Mouse (Mus musculus): ENCODE results near the gene Cep89. TPM values are rescaled to one million over a fixed set of nuclear protein-coding genes. Genes with fewer than 3 reads are reported as not detected.

Cep89 gene
- total and polyA plus RNA-seq, 2 experiments, result 3.2 to 5.0 TPM

DNA sequence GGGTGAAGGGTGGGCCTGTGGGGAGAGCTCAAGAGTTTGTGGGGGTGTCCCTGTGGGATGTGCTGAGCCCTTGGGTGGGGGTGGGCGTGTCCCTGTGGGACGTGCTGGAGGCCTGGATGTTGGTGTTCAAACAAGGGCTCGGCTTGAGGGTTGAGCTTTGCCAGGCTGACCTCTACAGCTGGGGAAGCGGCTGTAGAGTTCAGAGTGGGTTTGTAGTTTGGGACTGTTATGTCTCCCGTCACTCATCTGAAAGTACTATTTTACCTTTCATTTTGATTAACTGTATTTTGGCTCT lies 19.8 kb downstream of the Cep89 start:
- H3K27ac ChIP-seq (replicated peaks; ENCODE audit: insufficient read depth, low read depth, low read length), result no peak overlapping the region
- 89% methylated on average over 5 of the region's 5 CpGs for WGBS

DNA sequence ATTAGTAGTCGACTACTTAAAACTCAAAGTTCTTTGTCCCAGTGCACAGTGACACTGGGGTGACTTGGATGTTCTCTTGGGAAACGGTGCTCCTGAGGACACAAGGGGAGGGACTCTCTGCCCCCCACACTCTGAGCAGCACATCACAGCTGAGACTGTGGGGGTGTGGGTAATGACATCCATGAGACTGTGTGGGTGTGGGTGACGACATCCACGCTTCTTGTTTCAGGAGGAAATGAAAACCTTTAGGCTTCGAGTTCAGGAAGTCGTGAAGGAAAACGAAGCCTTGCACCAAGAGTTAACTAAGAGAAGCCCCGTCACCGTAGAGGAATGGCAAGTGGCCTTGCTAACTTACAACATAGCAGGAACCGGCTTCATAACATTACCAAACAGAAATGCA lies 26.2 kb downstream of the Cep89 start:
- Histone ChIP-seq H3K4me1 (ENCODE audit: control insufficient read depth, insufficient read depth, low read length) (no peaks in the 10 kb centered on the region), H3K4me3 (ENCODE audit: insufficient read depth, low read depth, low read length) (no peak overlapping the region), H3K27me3 (ENCODE audit: control insufficient read depth, insufficient read depth, low read length) (no peaks in the 10 kb centered on the region), H3K27ac (replicated peaks; ENCODE audit: insufficient read depth, low read depth, low read length) (no peak overlapping the region), H3K9ac (ENCODE audit: low read depth, low read length) (no peak overlapping the region), H3K79me2 (ENCODE audit: control insufficient read depth, insufficient read depth, low read length) (no peaks in the 10 kb centered on the region), H3K36me3 (ENCODE audit: control insufficient read depth, insufficient read depth, low read length) (peaks cover 12% of the 10 kb centered on the region; the same call in 1 of the 2 replicates)
- TF ChIP-seq POLR2A (IDR thresholded peaks at IDR 0.05; ENCODE audit: extremely low read depth, insufficient read depth, low read length) (no peak), CTCF (IDR thresholded peaks at IDR 0.05; ENCODE audit: low read depth, low read length) (no peak)
- no peak for DNase-seq (ENCODE audit: extremely low read depth, low read depth, low spot score)
- WGBS, result 91% methylated on average over 10 of the region's 10 CpGs

More for the DNA sequence above, 19.8 kb downstream of the Cep89 start:
- Histone ChIP-seq H3K36me3 (ENCODE audit: control insufficient read depth, insufficient read depth, low read length) (peaks cover 9% of the 10 kb centered on the region; the same call in 1 of the 2 replicates), H3K9ac (ENCODE audit: low read depth, low read length) (no peak overlapping the region), H3K4me3 (ENCODE audit: insufficient read depth, low read depth, low read length) (no peak overlapping the region), H3K4me1 (ENCODE audit: control insufficient read depth, insufficient read depth, low read length) (no peaks in the 10 kb centered on the region), H3K27me3 (ENCODE audit: control insufficient read depth, insufficient read depth, low read length) (no peaks in the 10 kb centered on the region), H3K79me2 (ENCODE audit: control insufficient read depth, insufficient read depth, low read length) (no peaks in the 10 kb centered on the region)
- no peak for DNase-seq (ENCODE audit: extremely low read depth, low read depth, low spot score)
- TF ChIP-seq POLR2A (IDR thresholded peaks at IDR 0.05; ENCODE audit: extremely low read depth, insufficient read depth, low read length) (no peak), CTCF (IDR thresholded peaks at IDR 0.05; ENCODE audit: low read depth, low read length) (no peak)

DNA sequence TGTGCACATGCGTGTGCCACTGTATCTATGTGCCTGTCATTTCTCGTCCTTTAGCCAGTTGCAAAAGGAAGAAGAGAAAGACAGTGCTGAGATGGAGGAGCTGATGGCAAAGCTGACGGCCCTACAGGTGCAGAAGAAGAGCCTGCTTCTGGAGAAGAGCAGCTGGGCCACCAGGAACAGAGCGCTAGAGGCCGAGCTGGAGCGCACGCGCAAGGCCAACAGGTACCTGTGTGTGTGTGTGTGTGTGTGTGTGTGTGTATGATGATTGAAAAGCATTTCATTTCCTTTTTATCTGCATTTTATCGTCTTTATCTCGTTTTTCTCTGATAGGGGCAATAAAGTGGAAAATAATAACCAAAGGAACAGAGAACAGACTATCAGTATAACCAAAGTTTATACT lies 31.3 kb downstream of the Cep89 start:
- WGBS, result 93% methylated on average over 10 of the region's 10 CpGs
- DNase-seq (ENCODE audit: extremely low read depth, low read depth, low spot score), result no peak
- H3K36me3 ChIP-seq (ENCODE audit: control insufficient read depth, insufficient read depth, low read length), result peaks cover 5% of the 10 kb centered on the region; the same call in 1 of the 2 replicates

DNA sequence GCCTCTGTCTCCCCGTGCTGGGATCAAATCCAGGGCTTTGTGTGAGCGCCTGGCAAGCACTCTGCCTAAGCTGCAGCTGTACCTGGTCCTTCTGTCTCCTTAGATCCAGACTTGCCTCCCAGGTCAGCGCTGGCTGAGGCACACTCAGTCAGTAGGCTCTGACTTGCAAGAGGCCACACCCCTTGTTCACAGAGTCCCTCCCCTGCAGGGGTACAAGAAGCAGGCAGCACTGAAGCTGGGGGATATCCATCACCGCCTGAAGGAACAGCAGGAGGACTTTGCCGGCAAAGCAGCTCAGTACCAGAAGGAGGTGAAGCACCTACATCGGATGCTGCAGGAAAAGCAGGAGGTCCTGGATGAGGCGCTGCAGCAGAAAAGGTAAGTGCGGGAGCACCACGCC lies 38.4 kb downstream of the Cep89 start:
- H3K79me2 ChIP-seq (ENCODE audit: control insufficient read depth, insufficient read depth, low read length), result no peaks in the 10 kb centered on the region
- no peaks in the 10 kb centered on the region for H3K4me1 ChIP-seq (ENCODE audit: control insufficient read depth, insufficient read depth, low read length)
- H3K27me3 ChIP-seq (ENCODE audit: control insufficient read depth, insufficient read depth, low read length), result no peaks in the 10 kb centered on the region
- H3K4me3 ChIP-seq (ENCODE audit: insufficient read depth, low read depth, low read length), result no peak overlapping the region
- TF ChIP-seq POLR2A (IDR thresholded peaks at IDR 0.05; ENCODE audit: extremely low read depth, insufficient read depth, low read length) (no peak), CTCF (IDR thresholded peaks at IDR 0.05; ENCODE audit: low read depth, low read length) (no peak)
- no peak for DNase-seq (ENCODE audit: extremely low read depth, low read depth, low spot score)
- H3K36me3 ChIP-seq (ENCODE audit: control insufficient read depth, insufficient read depth, low read length), result peaks cover 3% of the 10 kb centered on the region; the same call in 1 of the 2 replicates
- no peak overlapping the region for H3K9ac ChIP-seq (ENCODE audit: low read depth, low read length)
- WGBS, result 93% methylated on average over 9 of the region's 9 CpGs
- H3K27ac ChIP-seq (replicated peaks; ENCODE audit: insufficient read depth, low read depth, low read length), result no peak overlapping the region

More for the DNA sequence above, 31.3 kb downstream of the Cep89 start:
- no peaks in the 10 kb centered on the region for H3K27me3 ChIP-seq (ENCODE audit: control insufficient read depth, insufficient read depth, low read length)
- no peaks in the 10 kb centered on the region for H3K4me1 ChIP-seq (ENCODE audit: control insufficient read depth, insufficient read depth, low read length)
- no peak for TF ChIP-seq POLR2A (IDR thresholded peaks at IDR 0.05; ENCODE audit: extremely low read depth, insufficient read depth, low read length)
- no peak for TF ChIP-seq CTCF (IDR thresholded peaks at IDR 0.05; ENCODE audit: low read depth, low read length)
- H3K27ac ChIP-seq (replicated peaks; ENCODE audit: insufficient read depth, low read depth, low read length), result no peak overlapping the region
- H3K9ac ChIP-seq (ENCODE audit: low read depth, low read length), result no peak overlapping the region
- no peak overlapping the region for H3K4me3 ChIP-seq (ENCODE audit: insufficient read depth, low read depth, low read length)
- H3K79me2 ChIP-seq (ENCODE audit: control insufficient read depth, insufficient read depth, low read length), result no peaks in the 10 kb centered on the region

DNA sequence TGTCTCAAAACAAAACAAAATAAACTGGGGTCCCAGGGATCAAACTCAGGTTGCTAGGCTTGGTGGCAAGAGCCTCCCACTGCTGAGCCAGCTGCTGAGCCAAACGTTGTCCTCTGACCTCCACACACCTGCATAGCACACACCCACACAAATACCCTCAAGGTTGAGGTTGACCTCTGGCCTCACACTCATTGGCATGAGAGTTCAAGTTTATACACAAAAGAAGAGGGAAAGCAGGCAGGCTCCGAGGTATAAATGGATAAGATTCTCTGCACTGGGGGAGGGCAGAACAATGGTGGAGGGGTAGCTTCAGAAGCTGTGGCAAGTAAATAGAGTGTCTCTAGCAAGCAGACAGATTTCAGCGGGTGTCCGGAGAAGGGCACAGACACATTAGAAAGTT lies 50.7 kb downstream of the Cep89 start:
- TF ChIP-seq POLR2A (IDR thresholded peaks at IDR 0.05; ENCODE audit: extremely low read depth, insufficient read depth, low read length), result no peak
- TF ChIP-seq CTCF (IDR thresholded peaks at IDR 0.05; ENCODE audit: low read depth, low read length), result no peak
- H3K79me2 ChIP-seq (ENCODE audit: control insufficient read depth, insufficient read depth, low read length), result no peaks in the 10 kb centered on the region
- 27% methylated on average over 4 of the region's 4 CpGs for WGBS
- no peak overlapping the region for H3K4me3 ChIP-seq (ENCODE audit: insufficient read depth, low read depth, low read length)
- H3K36me3 ChIP-seq (ENCODE audit: control insufficient read depth, insufficient read depth, low read length), result no peaks in the 10 kb centered on the region
- no peak overlapping the region for H3K27ac ChIP-seq (replicated peaks; ENCODE audit: insufficient read depth, low read depth, low read length)
- DNase-seq (ENCODE audit: extremely low read depth, low read depth, low spot score), result peak; percentile 5
- H3K27me3 ChIP-seq (ENCODE audit: control insufficient read depth, insufficient read depth, low read length), result no peaks in the 10 kb centered on the region
- no peak overlapping the region for H3K9ac ChIP-seq (ENCODE audit: low read depth, low read length)
- H3K4me1 ChIP-seq (ENCODE audit: control insufficient read depth, insufficient read depth, low read length), result no peaks in the 10 kb centered on the region; the same call in 1 of the 2 replicates

DNA sequence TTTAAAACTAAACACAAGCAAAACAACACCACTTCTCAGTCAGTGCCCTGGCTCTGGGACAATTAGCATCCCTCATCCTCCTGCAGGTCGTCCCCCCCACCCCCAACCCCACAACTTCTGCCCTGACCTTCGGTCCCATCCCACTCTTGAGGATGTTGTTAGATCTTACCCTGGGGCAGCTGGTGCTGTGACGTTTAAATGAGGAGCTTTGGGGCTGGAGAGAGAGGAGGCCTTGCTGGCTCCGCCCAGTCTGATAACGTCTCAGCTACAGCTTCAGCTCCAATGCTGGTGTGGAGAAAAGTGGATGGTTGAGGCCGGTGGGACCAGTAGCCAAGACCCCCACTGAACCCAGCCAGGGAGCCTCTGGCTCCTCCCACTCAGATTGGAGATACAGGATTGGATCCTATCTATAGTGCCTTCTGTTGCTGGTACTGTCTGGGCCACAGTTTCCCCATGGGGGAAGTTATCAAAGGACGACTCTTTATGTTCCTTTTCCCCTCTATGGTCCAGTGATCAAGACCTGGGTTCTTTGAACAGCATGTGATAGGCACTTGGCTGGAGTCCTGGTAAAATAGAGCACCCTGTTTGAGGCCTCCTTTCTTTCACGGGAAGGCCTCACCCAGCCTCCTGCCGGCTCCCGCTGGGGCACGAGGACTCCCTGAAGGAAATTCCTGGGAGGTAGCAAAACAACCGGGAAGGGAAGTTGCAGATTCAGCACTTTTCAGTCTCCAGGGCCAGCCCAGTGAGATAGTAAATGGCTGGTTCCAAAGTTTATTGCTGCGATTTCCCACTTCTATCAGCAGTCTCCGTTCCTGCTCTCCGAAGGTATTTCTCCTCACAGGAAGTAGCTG lies 51.4 kb downstream of the Cep89 start, which contains the start of gene Slc7a9:
TSS of gene Slc7a9 (plus strand) at position 801 of the 851 bp plus-strand sequence.
- Histone ChIP-seq H3K9ac (ENCODE audit: low read depth, low read length) (no peak within 1 kb of the TSS), H3K27ac (replicated peaks; ENCODE audit: insufficient read depth, low read depth, low read length) (no peak within 1 kb of the TSS), H3K79me2 (ENCODE audit: control insufficient read depth, insufficient read depth, low read length) (no peaks in the 10 kb centered on the region), H3K36me3 (ENCODE audit: control insufficient read depth, insufficient read depth, low read length) (no peaks in the 10 kb centered on the region), H3K4me1 (ENCODE audit: control insufficient read depth, insufficient read depth, low read length) (no peaks in the 10 kb centered on the region; the same call in 1 of the 2 replicates), H3K4me3 (ENCODE audit: insufficient read depth, low read depth, low read length) (no peak within 1 kb of the TSS), H3K27me3 (ENCODE audit: control insufficient read depth, insufficient read depth, low read length) (no peaks in the 10 kb centered on the region)
- DNase-seq (ENCODE audit: extremely low read depth, low read depth, low spot score), result peak; percentile 22
- TF ChIP-seq POLR2A (IDR thresholded peaks at IDR 0.05; ENCODE audit: extremely low read depth, insufficient read depth, low read length) (no peak), CTCF (IDR thresholded peaks at IDR 0.05; ENCODE audit: low read depth, low read length) (no peak)
- 29% methylated on average over 15 of the region's 15 CpGs for WGBS
